Mouse (Mus musculus): ENCODE data around the gene Cped1.

DNA sequence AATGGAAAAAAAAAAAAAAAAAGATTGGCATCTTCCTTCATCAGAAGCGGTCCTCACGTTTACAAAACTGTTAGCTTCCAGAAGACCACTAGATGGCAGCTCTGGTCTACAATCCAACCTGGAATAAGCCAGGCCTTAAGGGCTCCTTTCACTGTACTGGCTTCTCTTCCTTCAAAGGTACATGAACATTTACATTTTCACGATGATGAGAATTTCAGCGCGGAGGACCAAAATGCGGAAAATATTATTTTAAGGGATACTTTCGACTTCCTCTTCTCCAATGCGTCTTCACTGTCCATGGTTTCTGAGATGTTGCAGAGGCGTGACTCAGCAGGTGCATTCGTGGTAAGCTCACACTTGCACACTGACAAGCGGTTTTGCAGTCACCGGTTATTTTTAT is 136.4 kb downstream of the Cped1 start:
- TF ChIP-seq CTCF (IDR thresholded peaks at IDR 0.05; ENCODE audit: low read depth) (peak; percentile 82), EP300 (IDR thresholded peaks at IDR 0.05; ENCODE audit: low read depth) (no peak)
